ENCODE assay signal across 8 mouse cellular contexts in the genomic region with DNA sequence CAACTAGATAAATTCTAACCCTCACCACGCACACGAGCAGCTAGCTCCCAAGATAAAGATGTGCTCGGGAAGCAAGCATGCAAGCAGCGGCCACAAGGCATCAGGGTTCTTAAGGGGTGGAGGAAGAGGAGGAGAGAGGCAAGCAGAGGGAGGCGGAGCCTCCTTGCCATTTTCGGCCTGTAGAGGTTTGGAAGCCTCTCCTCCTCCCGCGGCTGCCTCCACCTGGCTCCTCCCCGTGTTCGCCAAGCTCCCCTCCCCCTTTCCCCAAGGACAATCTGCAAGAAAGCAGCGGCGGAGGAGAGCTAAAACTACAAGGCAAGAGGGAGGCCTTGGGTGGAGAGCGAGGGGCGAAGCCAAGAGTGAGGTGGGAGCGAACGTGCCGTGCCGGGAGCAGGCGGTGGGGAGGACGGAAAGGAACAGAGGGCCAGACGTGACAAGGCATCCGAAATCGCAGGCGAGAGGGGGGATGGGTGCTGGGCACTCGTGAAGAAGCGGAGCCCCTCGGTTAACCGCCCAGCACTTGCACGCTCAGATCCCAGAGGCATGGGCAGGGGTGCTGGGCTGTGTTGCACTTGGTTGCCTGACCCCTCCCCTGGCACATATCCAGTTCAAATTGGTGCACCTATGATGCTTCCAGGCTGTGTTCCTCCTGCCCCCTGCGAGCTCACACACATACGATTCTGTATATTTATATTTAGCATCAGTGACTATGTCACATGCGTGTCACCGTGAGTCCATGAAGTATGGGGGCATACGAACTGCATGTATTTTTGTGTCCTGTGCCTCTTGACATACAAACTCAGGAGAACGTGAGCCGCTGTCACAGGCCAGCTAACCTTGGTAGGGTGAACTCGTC. TPM values are rescaled to one million over a fixed set of nuclear protein-coding genes. Genes with fewer than 3 reads are reported as not detected.
DNase-seq lines count a peak whose midpoint lies in the region; ATAC-seq and TF ChIP-seq lines count a peak whose summit lies in the region.

No protein-coding gene starts in this region.

- peaks cover 4% of the 10 kb centered on the region; the same call in 1 of the 2 replicates for H3K36me3 ChIP-seq in embryonic facial prominence, embryonic 15.5 days
- H3K36me3 ChIP-seq in limb, embryonic 12.5 days, result peaks cover 19% of the 10 kb centered on the region
- H3K36me3 ChIP-seq in midbrain, embryonic 14.5 days (ENCODE audit: control insufficient read depth, insufficient read depth, low read length), result peaks cover 8% of the 10 kb centered on the region
- no peaks in the 10 kb centered on the region for H3K36me3 ChIP-seq in spleen, adult 2 months (ENCODE audit: control insufficient read depth, insufficient read depth, low read length)

- DNase-seq in B cell, adult 2 months, result peak; percentile 51 to 57
- peak; percentile 87 for DNase-seq in heart, adult 8-10 months (ENCODE audit: low spot score)
- DNase-seq in kidney, adult 8-10 months, result peak; percentile 89 to 91
- DNase-seq in midbrain, embryonic 14.5 days, result peak; percentile 92
- peak in 1 of 2 experiments; percentile 49 for DNase-seq in spleen, adult 2 months (ENCODE audit: low read depth in 1 of 2, low spot score in 2 of 2)

- no peak overlapping the region for H3K27ac ChIP-seq in bone marrow macrophage, adult 2 months (ENCODE audit: insufficient read depth, low read depth, low read length)
- peak overlapping the region; percentile 82 for H3K27ac ChIP-seq in embryonic facial prominence, embryonic 15.5 days (replicated peaks)
- H3K27ac ChIP-seq in limb, embryonic 12.5 days, result peak overlapping the region; percentile 79
- H3K27ac ChIP-seq in midbrain, embryonic 14.5 days (replicated peaks; ENCODE audit: low read depth, low read length), result peak overlapping the region; percentile 84
- H3K27ac ChIP-seq in spleen, adult 2 months (ENCODE audit: insufficient read depth, low read length), result no peak overlapping the region

- H3K4me1 ChIP-seq in bone marrow macrophage, adult 2 months (ENCODE audit: control insufficient read depth, insufficient read depth, low read length), result peaks cover 7% of the 10 kb centered on the region
- peaks cover 16% of the 10 kb centered on the region for H3K4me1 ChIP-seq in embryonic facial prominence, embryonic 15.5 days
- peaks cover 14% of the 10 kb centered on the region for H3K4me1 ChIP-seq in limb, embryonic 12.5 days (replicated peaks)
- H3K4me1 ChIP-seq in midbrain, embryonic 14.5 days (ENCODE audit: control insufficient read depth, insufficient read depth, low read length), result peaks cover 17% of the 10 kb centered on the region
- no peaks in the 10 kb centered on the region for H3K4me1 ChIP-seq in spleen, adult 2 months (ENCODE audit: control insufficient read depth, insufficient read depth, insufficient read length)

- no peak for TF ChIP-seq POLR2A in bone marrow macrophage, adult 2 months (IDR thresholded peaks at IDR 0.05; ENCODE audit: borderline replicate concordance, low read depth, low read length)
- TF ChIP-seq POLR2A in spleen, adult 2 months (IDR thresholded peaks at IDR 0.05; ENCODE audit: low read depth, low read length), result no peak

- peak overlapping the region; percentile 78 for H3K4me2 ChIP-seq in embryonic facial prominence, embryonic 15.5 days (replicated peaks)
- peak overlapping the region; percentile 64 for H3K4me2 ChIP-seq in limb, embryonic 12.5 days
- H3K4me2 ChIP-seq in midbrain, embryonic 14.5 days (ENCODE audit: low read length), result peak overlapping the region; percentile 66

- no peak for TF ChIP-seq CTCF in bone marrow macrophage, adult 2 months (IDR thresholded peaks at IDR 0.05; ENCODE audit: low read depth, low read length)
- TF ChIP-seq CTCF in spleen, adult 2 months (IDR thresholded peaks at IDR 0.05; ENCODE audit: extremely low read depth, insufficient read depth, insufficient read length, insufficient replicate concordance), result no peak

- no peaks in the 10 kb centered on the region for H3K9me3 ChIP-seq in embryonic facial prominence, embryonic 15.5 days (replicated peaks)
- no peaks in the 10 kb centered on the region for H3K9me3 ChIP-seq in limb, embryonic 12.5 days
- no peaks in the 10 kb centered on the region for H3K9me3 ChIP-seq in midbrain, embryonic 14.5 days (ENCODE audit: control insufficient read depth, low read length)

- peak; percentile 92 for ATAC-seq in embryonic facial prominence, embryonic 15.5 days (ENCODE audit: insufficient number of reproducible peaks, low FRiP score, low TSS enrichment, low read depth)
- ATAC-seq in limb, embryonic 12.5 days (ENCODE audit: insufficient number of reproducible peaks, insufficient read depth, low FRiP score, low TSS enrichment, low read depth), result peak; percentile 96
- ATAC-seq in midbrain, embryonic 14.5 days (ENCODE audit: low FRiP score, low TSS enrichment), result peak; percentile 91

- peak overlapping the region; percentile 89 for H3K4me3 ChIP-seq in bone marrow macrophage, adult 2 months (ENCODE audit: insufficient read depth, low read length)
- H3K4me3 ChIP-seq in embryonic facial prominence, embryonic 15.5 days (replicated peaks), result peak overlapping the region; percentile 67
- H3K4me3 ChIP-seq in limb, embryonic 12.5 days (replicated peaks), result peak overlapping the region; percentile 68
- peak overlapping the region; percentile 53 for H3K4me3 ChIP-seq in midbrain, embryonic 14.5 days (replicated peaks; ENCODE audit: low read depth, low read length)
- H3K4me3 ChIP-seq in spleen, adult 2 months (ENCODE audit: extremely low read depth, insufficient read depth, insufficient read length), result peak overlapping the region; percentile 79

- 3% methylated on average over 37 of the region's 37 CpGs for WGBS in embryonic facial prominence, embryonic 15.5 days
- WGBS in limb, embryonic 12.5 days, result 3% methylated on average over 37 of the region's 37 CpGs
- WGBS in midbrain, embryonic 14.5 days, result 4% methylated on average over 37 of the region's 37 CpGs
- WGBS in spleen, adult 2 months, result 3% methylated on average over 37 of the region's 37 CpGs

- peak overlapping the region; percentile 69 for H3K9ac ChIP-seq in embryonic facial prominence, embryonic 15.5 days
- H3K9ac ChIP-seq in limb, embryonic 12.5 days (replicated peaks), result peak overlapping the region; percentile 80
- H3K9ac ChIP-seq in midbrain, embryonic 14.5 days (replicated peaks; ENCODE audit: low read length), result peak overlapping the region; percentile 68

- no peaks in the 10 kb centered on the region for H3K27me3 ChIP-seq in embryonic facial prominence, embryonic 15.5 days
- 0 out of 2 replicates have a peak, but pooled peaks cover 5% of the 10 kb centered on the region for H3K27me3 ChIP-seq in limb, embryonic 12.5 days
- no peaks in the 10 kb centered on the region for H3K27me3 ChIP-seq in midbrain, embryonic 14.5 days (ENCODE audit: control insufficient read depth, insufficient read depth, low read length)
- 0 out of 2 replicates have a peak, but pooled peaks cover 1% of the 10 kb centered on the region for H3K27me3 ChIP-seq in spleen, adult 2 months (ENCODE audit: control insufficient read depth, insufficient read depth, low read length)

RNA-seq across cellular contexts. Expression of a gene that starts 15.0 kb away (rescaled TPM):
- polyA plus RNA-seq in bone marrow macrophage, adult 2 months (2012; ENCODE audit: insufficient read depth, insufficient read length, missing spikeins), result 16.7 and 18.7 TPM in 2 replicates
- 27.8 and 28.1 TPM in 2 replicates for polyA plus RNA-seq in embryonic facial prominence, embryonic 15.5 days (2015; fragmentation: Nextera tagmentation; extraction: Ambion mirVana)
- total RNA-seq in heart, adult 8-10 months (2022), result 1 to 10 TPM; 8.4 to 9.5 (median 8.7) TPM
- polyA plus RNA-seq in limb, embryonic 12.5 days (2016; fragmentation: Nextera tagmentation; extraction: Ambion mirVana), result 46.3 and 46.9 TPM in 2 replicates
- polyA plus RNA-seq in midbrain, embryonic 14.5 days (2014; fragmentation: Nextera tagmentation; extraction: Ambion mirVana), result 26.1 and 27.2 TPM in 2 replicates
- 9.9 and 11.4 TPM in 2 replicates for polyA plus RNA-seq in spleen, adult 2 months (2012; rRNA removed)

RNA-seq across cellular contexts. Expression of a gene that starts 16.1 kb away (rescaled TPM):
- 11.0 and 13.1 TPM in 2 replicates for polyA plus RNA-seq in bone marrow macrophage, adult 2 months (2012; ENCODE audit: insufficient read depth, insufficient read length, missing spikeins)
- 49.2 and 49.9 TPM in 2 replicates for polyA plus RNA-seq in embryonic facial prominence, embryonic 15.5 days (2015; fragmentation: Nextera tagmentation; extraction: Ambion mirVana)
- 1,000 to 10,000 TPM in 1 of 4 experiments, 100 to 1,000 TPM in 3; 958 to 1,060 (median 998) TPM for total RNA-seq in heart, adult 8-10 months (2022)
- polyA plus RNA-seq in limb, embryonic 12.5 days (2016; fragmentation: Nextera tagmentation; extraction: Ambion mirVana), result 49.4 and 52.7 TPM in 2 replicates
- 72.4 and 80.5 TPM in 2 replicates for polyA plus RNA-seq in midbrain, embryonic 14.5 days (2014; fragmentation: Nextera tagmentation; extraction: Ambion mirVana)
- polyA plus RNA-seq in spleen, adult 2 months (2012; rRNA removed), result 6.4 and 7.8 TPM in 2 replicates

RNA-seq across cellular contexts. Expression of a gene that starts 56.9 kb away (rescaled TPM):
- polyA plus RNA-seq in bone marrow macrophage, adult 2 months (2012; ENCODE audit: insufficient read depth, insufficient read length, missing spikeins), result 28.2 and 33.5 TPM in 2 replicates
- polyA plus RNA-seq in embryonic facial prominence, embryonic 15.5 days (2015; fragmentation: Nextera tagmentation; extraction: Ambion mirVana), result 47.8 and 48.5 TPM in 2 replicates
- 100 to 1,000 TPM; 116 to 127 (median 119) TPM for total RNA-seq in heart, adult 8-10 months (2022)
- 42.4 and 43.5 TPM in 2 replicates for polyA plus RNA-seq in limb, embryonic 12.5 days (2016; fragmentation: Nextera tagmentation; extraction: Ambion mirVana)
- polyA plus RNA-seq in midbrain, embryonic 14.5 days (2014; fragmentation: Nextera tagmentation; extraction: Ambion mirVana), result 65.9 and 71.8 TPM in 2 replicates
- polyA plus RNA-seq in spleen, adult 2 months (2012; rRNA removed), result 18.8 and 24.4 TPM in 2 replicates

RNA-seq across cellular contexts. Expression of a gene that starts 58.4 kb away (rescaled TPM):
- not detected in 2 replicates for polyA plus RNA-seq in bone marrow macrophage, adult 2 months (2012; ENCODE audit: insufficient read depth, insufficient read length, missing spikeins)
- 2.1 and 2.9 TPM in 2 replicates for polyA plus RNA-seq in embryonic facial prominence, embryonic 15.5 days (2015; fragmentation: Nextera tagmentation; extraction: Ambion mirVana)
- under 1 TPM; 0.41 to 0.84 (median 0.66) TPM for total RNA-seq in heart, adult 8-10 months (2022)
- polyA plus RNA-seq in limb, embryonic 12.5 days (2016; fragmentation: Nextera tagmentation; extraction: Ambion mirVana), result 0.32 and 0.41 TPM in 2 replicates
- 98.5 and 102 TPM in 2 replicates for polyA plus RNA-seq in midbrain, embryonic 14.5 days (2014; fragmentation: Nextera tagmentation; extraction: Ambion mirVana)
- polyA plus RNA-seq in spleen, adult 2 months (2012; rRNA removed), result 0.84 and 0.88 TPM in 2 replicates

Comparison
In these comparisons a context has a peak if more than half of its experiments do, and no peak if none do; other contexts are left out.
1. H3K27ac ChIP-seq: peak in embryonic facial prominence, embryonic 15.5 days (single experiment), limb, embryonic 12.5 days (single experiment) and midbrain, embryonic 14.5 days (single experiment); none in bone marrow macrophage, adult 2 months (single experiment) and spleen, adult 2 months (single experiment).
2. Peak in every context shown above with its lines, with median percentiles within 50 percentile points of each other: H3K4me3 ChIP-seq, ATAC-seq, H3K4me2 ChIP-seq and H3K9ac ChIP-seq.